Mouse (Mus musculus) bone marrow macrophage, adult 2 months (primary cell): ENCODE results near the gene Gsto1.

Experiments used
- CTCF ChIP-seq: IDR thresholded peaks from 2 replicates; pipeline ENCODE4 v1.5.1; 2012; ENCODE audit warnings: low read depth, mild to moderate bottlenecking, low read length, moderate library complexity
- POLR2A ChIP-seq: IDR thresholded peaks from 2 replicates; pipeline ENCODE4 v1.6.1; 2012; ENCODE audit warnings: mild to moderate bottlenecking, low read depth, low read length, borderline replicate concordance

DNA sequence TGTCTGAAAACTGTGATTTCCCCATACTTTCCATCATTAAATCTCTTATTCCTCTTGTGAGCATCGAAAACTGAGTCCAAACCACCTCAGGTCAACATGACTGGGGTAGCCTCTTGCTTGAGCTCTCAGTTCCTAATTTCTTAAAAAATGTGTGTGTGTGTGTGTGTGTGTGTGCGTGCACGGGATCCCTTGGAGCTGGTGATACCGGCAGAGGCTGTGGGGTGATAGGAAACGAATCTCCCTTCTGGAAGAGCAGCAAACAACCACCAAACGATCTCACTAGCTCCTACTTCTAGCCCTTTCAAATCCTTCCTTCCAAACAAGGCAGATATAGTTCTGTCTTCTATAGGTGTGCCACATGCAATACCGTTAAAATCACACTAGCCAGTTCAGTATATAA, 10.0 kb downstream of the Gsto1 start:
- TF ChIP-seq CTCF (no peak), POLR2A (no peak)
